Mouse (Mus musculus) erythroblast, embryonic 14.5 days (primary cell): ENCODE measurements around the gene Chst11. TPM values are rescaled to one million over a fixed set of nuclear protein-coding genes. Genes with fewer than 3 reads are reported as not detected.

Experiments used
- H3K27me3 ChIP-seq: 2 replicates; pipeline ENCODE4 v1.6.1; 2012; ENCODE audit warnings: inconsistent platforms; ENCODE audit not compliant: control insufficient read depth
- H3K36me3 ChIP-seq: 2 replicates; pipeline ENCODE4 v1.6.1; 2012; ENCODE audit warnings: mild to moderate bottlenecking, inconsistent platforms; ENCODE audit not compliant: control insufficient read depth
- H3K4me1 ChIP-seq: 2 replicates; pipeline ENCODE4 v1.6.1; 2012; ENCODE audit warnings: inconsistent platforms; ENCODE audit not compliant: control insufficient read depth
- H3K4me3 ChIP-seq: replicated peaks from 2 replicates; pipeline ENCODE3; 2012; ENCODE audit warnings: moderate library complexity, mild to moderate bottlenecking, inconsistent platforms
- H3K9me3 ChIP-seq: 2 replicates; pipeline ENCODE4 v1.6.1; 2012; ENCODE audit warnings: low read length, inconsistent platforms, mixed read lengths; ENCODE audit not compliant: control insufficient read depth
- GATA1 ChIP-seq: IDR thresholded peaks from 2 replicates; pipeline ENCODE4 v1.6.1; 2012; ENCODE audit warnings: low read length, inconsistent platforms, mixed read lengths
- TAL1 ChIP-seq: IDR thresholded peaks from 3 replicates; pipeline ENCODE4 v1.6.1; 2012; ENCODE audit warnings: low read length, inconsistent platforms, mixed read lengths
- polyA plus RNA-seq: library from polyadenylated mRNA; stranded (reverse); fragments of >175 nt; gene quantifications from 2 replicates; pipeline ENCODE4 v1.2.3, GENCODE M21; 2012

The Chst11 gene
- polyA plus RNA-seq, 1 experiment, result 0.61 TPM

DNA sequence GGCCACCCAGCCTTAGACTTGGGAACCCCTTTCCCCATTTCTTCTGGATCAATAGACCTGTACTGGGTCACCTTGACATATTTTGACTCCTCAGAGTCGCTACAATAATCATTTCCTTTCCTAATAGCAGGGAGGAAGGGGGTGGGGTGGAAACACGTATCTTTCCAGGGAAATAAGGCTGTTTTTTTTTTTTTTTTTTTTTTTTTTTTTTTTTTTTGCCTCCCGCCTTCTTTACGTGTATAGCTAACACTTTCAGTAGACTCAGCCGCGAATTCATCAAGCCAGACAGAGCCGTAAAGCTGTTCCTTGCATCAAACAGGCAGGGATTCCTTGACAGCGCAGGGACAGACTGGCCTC is 1.7 kb downstream of the Chst11 start:
- Histone ChIP-seq H3K4me3 (peak overlapping the region; percentile 87), H3K9me3 (no peaks in the 10 kb centered on the region), H3K4me1 (peaks cover 77% of the 10 kb centered on the region), H3K36me3 (peaks cover 8% of the 10 kb centered on the region; the same call in 1 of the 2 replicates), H3K27me3 (peaks cover 46% of the 10 kb centered on the region)
- no peak for TF ChIP-seq GATA1

DNA sequence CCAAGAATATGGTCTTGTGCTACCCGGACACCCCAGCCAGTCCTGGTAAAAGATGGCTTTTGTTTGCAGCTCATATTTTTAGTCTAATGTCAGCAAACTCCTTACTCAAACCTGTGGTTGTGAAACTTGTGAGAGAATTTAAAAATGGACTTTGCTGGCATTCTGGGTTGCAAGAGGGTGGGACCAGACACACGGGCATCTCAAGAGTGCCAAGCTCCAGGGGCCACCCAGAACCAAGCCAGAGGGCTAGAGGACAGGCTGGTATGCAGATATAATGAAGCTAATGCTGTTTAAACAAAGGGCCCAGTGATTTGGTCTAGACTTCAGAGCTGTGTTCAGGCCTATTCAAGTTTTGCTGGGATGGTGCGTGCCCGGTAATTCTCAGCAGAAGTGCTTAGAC is 2.1 kb downstream of the Chst11 start:
- Histone ChIP-seq H3K36me3 (peaks cover 11% of the 10 kb centered on the region), H3K27me3 (peaks cover 42% of the 10 kb centered on the region), H3K4me1 (peaks cover 81% of the 10 kb centered on the region), H3K9me3 (no peaks in the 10 kb centered on the region), H3K4me3 (peak overlapping the region; percentile 87)
- no peak for TF ChIP-seq TAL1
- TF ChIP-seq GATA1, result no peak

DNA sequence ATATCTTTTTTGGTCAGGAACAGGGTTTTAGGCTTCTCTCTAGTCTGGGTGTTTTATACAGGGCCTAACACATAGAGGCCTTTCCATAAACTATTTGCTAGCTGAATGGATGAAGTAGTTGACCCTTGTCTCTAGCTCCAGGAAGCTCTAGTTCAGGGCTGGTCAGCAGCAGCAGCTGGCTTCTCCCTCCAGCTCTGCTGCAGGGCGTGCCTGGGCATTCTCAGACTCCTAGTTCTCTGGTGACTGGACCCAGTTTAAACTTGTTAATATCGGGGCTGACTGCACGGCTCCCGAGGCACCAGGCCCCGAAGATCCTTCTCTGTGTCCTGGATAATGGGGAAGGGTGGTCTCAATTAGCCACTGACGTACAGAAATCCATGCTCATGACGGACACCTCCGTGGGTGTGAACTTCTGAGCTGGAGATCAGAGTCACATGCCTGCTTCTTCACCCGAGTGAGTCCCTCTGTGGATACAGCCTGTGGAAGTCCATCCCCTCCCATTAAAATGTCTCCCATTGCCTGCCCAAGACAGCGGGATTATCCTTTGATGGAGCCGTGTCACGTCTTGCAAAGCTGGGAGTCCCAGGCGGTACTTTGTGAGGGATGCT is 4.2 kb downstream of the Chst11 start:
- H3K9me3 ChIP-seq, result no peaks in the 10 kb centered on the region
- H3K4me1 ChIP-seq, result peaks cover 94% of the 10 kb centered on the region
- H3K4me3 ChIP-seq, result peak overlapping the region; percentile 13
- H3K27me3 ChIP-seq, result peaks cover 21% of the 10 kb centered on the region
- TF ChIP-seq TAL1 (no peak), GATA1 (no peak)
- peaks cover 16% of the 10 kb centered on the region for H3K36me3 ChIP-seq

DNA sequence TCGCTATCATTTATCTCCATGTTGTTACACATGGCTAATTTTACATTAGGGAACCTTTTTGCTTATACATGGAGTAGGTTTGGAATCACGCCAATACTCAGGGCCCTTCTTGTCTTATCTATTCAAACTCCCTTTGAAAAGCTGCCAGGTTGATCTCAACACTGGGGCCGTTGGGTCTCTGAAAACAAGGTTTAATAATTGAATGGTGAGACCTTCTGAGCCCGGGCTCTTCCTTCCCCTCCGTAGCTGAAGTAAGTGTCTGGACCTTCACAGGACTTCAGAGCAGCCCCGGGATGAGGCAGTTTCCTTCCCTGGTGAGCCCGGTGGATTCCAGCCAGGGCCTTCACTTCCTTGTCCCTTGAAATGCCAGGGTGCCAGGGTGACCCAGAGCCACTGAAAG is 5.6 kb downstream of the Chst11 start:
- no peaks in the 10 kb centered on the region for H3K9me3 ChIP-seq
- peak overlapping the region; percentile 17 for H3K4me3 ChIP-seq
- H3K27me3 ChIP-seq, result peaks cover 8% of the 10 kb centered on the region; the same call in 1 of the 2 replicates
- no peak for TF ChIP-seq TAL1
- TF ChIP-seq GATA1, result no peak
- peaks cover 96% of the 10 kb centered on the region for H3K4me1 ChIP-seq
- peaks cover 22% of the 10 kb centered on the region for H3K36me3 ChIP-seq

DNA sequence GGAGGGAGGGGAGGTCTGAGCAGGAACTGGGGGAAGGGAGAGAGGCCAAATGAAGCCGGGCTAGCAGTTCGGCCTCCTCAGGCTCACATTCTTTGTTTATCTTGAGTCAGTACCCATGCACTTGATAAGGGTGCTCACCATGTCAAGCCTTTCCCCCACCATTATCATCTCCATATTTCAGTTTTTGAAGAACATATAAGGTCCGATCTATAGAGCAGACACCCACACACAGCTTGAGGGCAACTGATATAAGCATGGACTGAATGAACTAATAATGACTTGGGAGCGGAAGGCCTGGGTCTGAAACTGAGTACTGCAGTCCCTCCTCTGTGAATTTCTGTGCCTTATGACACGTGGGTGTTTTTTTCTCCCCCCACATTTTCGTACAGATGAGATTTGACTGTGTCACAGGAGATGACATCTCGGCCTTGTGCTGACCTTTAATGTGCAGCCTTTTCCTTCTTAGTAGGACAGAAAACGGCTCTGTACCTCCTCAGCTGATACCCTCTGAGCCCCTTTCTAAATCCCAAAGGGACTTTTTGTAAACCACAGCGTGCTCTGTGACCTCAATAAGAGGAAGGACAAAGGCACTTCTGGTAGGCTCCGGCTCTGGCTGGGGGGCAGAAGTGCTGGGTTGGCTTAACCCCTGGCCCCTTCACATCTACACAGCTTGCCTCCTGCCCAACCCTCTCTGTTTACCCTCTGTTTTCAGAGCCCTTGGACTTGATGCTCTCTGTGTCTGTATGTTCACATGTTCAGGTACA is 6.6 kb downstream of the Chst11 start:
- H3K27me3 ChIP-seq, result no peaks in the 10 kb centered on the region; the same call in 1 of the 2 replicates
- H3K36me3 ChIP-seq, result peaks cover 33% of the 10 kb centered on the region
- TF ChIP-seq GATA1, result no peak
- TF ChIP-seq TAL1, result peak; percentile 22; the same call in 1 of the 3 replicates
- H3K4me1 ChIP-seq, result peaks cover 89% of the 10 kb centered on the region
- H3K9me3 ChIP-seq, result no peaks in the 10 kb centered on the region
- peak overlapping the region; percentile 17 for H3K4me3 ChIP-seq

DNA sequence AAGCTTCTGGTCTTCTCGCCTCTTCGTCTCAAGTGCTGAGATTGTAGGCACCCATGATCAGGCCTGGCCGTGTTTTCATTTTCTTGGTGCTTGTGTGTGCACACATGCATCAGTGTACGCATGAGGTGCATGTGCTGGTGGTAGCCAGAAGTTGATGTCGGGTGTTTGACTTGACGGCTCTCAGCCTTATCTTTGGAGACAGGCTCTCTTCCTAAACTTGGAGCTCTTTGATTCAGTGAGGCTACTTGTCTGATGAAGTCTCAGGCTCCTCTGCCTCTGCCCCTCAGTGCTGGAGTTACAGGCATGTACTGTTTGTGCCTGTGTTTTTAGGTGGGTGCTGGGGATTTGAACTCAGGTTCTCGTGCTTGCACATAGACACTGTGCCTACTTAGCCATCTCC is 9.0 kb downstream of the Chst11 start:
- no peak for TF ChIP-seq GATA1
- TF ChIP-seq TAL1, result peak; percentile 38; the same call in 1 of the 3 replicates
- Histone ChIP-seq H3K4me3 (no peak overlapping the region), H3K4me1 (peaks cover 83% of the 10 kb centered on the region), H3K27me3 (no peaks in the 10 kb centered on the region), H3K9me3 (no peaks in the 10 kb centered on the region), H3K36me3 (peaks cover 48% of the 10 kb centered on the region)

DNA sequence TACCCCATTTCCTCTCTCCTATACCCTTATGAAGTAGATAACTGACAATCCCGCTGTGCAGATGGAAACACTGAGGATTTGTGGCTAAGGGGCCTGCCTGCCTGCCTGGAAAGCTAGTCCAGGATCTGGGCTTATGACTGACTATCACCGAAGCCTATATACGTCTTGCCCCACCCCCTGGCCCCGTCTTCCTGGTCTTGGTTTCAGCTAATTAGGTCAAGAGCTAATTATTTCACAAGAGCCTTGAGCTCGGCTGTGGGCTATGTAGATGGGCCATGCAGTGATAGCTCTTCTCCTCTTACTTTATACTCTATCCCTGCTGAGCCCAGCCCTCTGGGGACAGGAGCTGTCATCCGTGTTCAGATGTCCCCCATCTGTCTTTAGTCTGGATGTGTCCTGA is 12.2 kb downstream of the Chst11 start:
- Histone ChIP-seq H3K9me3 (no peaks in the 10 kb centered on the region), H3K27me3 (no peaks in the 10 kb centered on the region), H3K4me1 (peaks cover 74% of the 10 kb centered on the region), H3K36me3 (peaks cover 46% of the 10 kb centered on the region), H3K4me3 (no peak overlapping the region)
- TF ChIP-seq GATA1 (no peak), TAL1 (no peak)

DNA sequence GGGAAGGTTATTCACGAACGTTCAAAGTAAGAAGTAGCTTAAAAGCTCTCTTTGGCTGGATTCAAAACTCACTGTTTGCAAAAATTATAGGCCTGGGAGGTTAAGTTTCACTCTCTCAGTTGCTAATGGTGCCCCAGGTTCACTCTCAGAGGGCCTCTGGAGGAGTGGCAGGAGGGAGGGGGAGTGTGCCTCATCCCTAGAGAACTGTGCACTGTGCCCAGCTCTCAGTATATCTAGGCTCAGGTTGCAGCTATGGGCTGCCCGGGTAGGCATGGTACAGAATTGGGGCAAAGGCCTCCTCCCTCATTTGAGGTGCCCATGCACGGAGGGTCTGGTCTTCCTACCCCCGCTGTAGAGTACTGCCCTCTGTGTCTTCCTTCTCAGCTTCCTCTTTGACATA is 14.9 kb downstream of the Chst11 start:
- Histone ChIP-seq H3K9me3 (no peaks in the 10 kb centered on the region), H3K27me3 (no peaks in the 10 kb centered on the region), H3K4me3 (no peak overlapping the region), H3K36me3 (peaks cover 47% of the 10 kb centered on the region), H3K4me1 (peaks cover 70% of the 10 kb centered on the region)
- TF ChIP-seq GATA1, result no peak
- TF ChIP-seq TAL1, result no peak

DNA sequence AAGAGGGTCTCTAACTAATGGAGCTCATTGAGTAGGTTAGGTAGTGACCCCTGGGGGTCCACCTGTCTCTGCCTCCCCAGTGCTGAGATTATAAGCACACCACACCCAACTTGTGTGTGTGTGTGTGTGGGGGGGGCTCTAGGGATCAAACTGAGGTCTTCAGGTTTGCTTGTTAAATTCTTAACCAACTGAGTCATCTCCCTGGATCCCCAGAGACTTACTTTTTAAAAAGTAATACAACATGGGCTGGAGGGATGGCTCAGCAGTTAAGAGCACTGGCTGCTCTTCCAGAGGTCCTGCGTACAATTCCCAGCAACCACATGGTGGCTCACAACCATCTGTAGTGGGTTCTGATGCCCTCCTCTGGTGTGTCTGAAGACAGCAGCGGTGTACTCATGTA is 15.4 kb downstream of the Chst11 start:
- TF ChIP-seq TAL1 (no peak), GATA1 (no peak)
- Histone ChIP-seq H3K36me3 (peaks cover 48% of the 10 kb centered on the region), H3K9me3 (no peaks in the 10 kb centered on the region), H3K27me3 (no peaks in the 10 kb centered on the region), H3K4me1 (peaks cover 70% of the 10 kb centered on the region), H3K4me3 (no peak overlapping the region)

DNA sequence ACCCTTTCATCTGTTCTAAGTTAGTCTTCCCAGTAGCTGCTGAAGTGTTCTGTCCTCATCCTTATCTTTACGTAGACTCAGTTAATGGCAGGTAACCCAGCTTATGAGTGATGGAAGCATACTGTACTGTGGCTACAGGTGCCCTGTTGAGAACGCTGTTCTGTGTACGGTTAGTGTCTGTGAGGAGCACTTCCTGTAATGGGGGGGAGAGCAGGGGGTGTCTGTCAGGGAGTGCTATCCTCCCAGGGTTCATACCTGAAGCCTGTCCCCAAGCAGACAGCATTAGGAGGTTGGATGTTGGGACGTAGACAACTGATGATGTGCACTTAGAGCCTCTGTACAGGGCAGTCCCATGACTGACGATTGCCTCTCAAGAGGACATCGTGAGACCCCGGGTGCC is 18.6 kb downstream of the Chst11 start:
- TF ChIP-seq GATA1 (no peak), TAL1 (no peak)
- no peak overlapping the region for H3K4me3 ChIP-seq
- peaks cover 6% of the 10 kb centered on the region for H3K9me3 ChIP-seq
- H3K27me3 ChIP-seq, result no peaks in the 10 kb centered on the region
- H3K4me1 ChIP-seq, result peaks cover 79% of the 10 kb centered on the region
- H3K36me3 ChIP-seq, result peaks cover 38% of the 10 kb centered on the region
